Mouse (Mus musculus): Measurements from ENCODE around the gene Slc22a16.
"Not testable (repeated sequence)": the region's sequence is repeated elsewhere in the genome, so short reads cannot be mapped to it uniquely, and the experiment has no call there.

The Slc22a16 gene

DNA sequence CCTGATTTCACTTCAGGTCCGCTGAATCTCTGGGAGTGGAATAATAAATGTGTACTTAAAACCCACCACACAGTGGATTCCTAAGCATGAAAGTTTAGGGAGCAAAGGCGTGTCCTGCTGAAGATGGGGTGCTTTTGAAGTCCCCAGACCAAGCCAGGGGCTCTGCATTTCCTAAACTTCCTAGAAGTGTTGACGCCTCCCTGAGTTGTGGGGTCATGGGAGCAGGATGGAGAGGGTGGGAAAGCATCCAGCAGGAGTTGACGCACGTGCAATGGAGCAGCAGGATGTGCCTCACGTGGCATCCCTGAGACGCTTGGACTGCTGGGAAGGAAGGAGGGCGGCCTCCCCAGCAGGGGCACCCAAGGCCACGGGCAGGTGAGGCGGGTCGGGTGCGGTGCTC is at the start of gene Slc22a16:
Gene Slc22a16, plus strand, starts transcription at position 301 of the 400 bp plus-strand sequence.
- no peak for DNase-seq

DNA sequence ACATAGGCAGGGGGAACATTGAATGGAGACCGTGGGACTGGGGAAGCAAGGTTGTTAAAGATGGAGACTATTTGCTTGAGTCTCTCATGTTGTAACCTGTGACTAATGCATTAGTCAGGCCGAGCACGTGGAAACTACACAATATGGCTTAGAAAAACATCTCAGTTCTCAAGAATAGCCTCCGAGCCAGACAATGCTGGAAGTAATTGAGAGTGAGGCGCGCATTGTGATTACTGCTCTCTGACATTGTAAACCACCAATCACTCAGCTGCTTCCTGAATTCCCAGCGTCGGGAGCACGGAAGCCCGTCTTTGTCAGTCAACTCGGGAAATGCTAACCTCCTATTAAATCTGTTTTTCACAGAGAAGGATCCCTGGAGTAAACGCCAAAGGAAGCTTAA is 48.6 kb upstream of the Slc22a16 start:
- no peak for DNase-seq

DNA sequence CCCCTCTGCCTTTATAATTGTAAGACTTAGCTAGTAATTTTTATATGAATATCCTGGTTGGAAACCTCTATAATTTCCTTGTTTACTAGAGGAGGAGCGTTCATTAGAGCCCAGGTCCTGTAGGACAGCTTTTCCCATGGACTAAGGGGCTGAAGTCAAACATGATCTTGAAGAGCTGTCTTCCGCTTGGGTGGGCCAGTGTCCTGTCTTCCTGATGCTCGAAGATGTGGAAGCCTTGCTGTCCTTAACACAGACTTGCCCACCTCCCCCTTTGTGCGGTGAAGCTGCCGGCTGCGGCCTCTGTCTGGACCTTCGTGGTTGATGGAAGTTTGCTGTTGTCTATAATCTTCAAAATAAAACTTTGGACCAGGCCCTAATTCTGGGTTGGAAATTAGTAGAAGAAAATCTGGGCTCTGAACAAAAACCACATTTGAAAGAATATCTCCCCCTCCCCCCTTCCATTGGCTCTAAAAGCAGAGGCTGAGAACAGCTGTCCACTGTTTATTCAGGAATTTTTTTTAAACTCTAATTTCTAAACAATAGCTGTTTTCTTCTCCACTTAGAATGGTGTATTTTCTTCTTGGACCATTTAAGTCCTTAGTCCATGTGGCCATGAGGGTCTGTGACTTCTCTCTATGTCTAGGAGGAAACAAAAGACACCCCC is 46.7 kb upstream of the Slc22a16 start:
- no peak for DNase-seq

DNA sequence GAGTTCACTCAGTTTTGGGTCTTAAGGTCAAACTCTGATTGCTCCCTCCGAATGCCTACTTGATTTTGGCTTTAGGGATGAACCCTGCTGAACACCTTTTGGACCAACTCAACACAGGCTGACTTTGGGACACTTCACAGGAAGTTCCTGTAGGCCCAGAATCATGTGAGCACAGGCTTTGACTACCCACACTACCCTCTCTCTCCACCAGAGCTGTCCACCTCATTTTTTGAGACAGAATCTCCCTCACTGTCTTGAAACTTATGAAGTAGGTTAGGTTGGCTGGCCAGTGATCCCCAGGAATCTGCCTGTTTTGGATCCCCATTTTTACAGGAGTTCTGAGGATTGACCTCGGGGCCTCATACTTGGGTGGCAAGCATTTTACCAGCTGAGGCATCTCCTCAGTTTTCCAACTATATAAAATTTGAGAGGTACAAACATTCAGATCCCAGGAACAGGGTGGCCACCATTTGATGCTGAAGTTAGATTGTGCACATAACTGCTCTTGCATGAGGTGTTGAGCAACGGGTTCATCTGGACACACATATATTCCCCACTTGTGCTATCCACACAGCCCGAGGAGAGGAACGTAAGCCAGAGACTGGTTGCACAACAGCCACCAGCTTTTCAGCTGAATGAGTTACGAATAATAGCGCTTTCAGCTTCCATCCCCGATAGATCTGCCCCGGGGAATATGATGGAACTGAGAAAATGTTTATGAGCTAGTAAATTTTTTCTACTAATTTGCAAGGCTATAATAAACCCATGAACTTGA is 45.9 kb upstream of the Slc22a16 start:
- DNase-seq = no peak

DNA sequence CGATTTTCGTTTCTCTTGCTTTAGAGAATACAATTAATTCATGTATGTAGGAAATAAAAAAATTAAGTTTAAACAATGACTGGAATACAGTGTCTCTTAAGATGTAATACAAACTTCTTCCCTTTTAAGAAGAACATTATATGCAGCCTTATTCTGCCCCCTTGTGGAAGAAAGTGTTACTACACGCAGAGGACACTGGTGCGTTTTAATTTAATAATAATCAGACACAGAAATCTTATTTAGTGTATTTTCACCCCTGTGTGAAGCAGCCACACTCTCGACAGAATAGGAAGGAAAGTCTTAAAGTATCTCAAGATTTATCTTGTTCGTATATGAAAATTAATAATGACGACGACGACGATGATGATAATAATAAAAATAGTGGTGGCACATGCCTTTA is 45.1 kb upstream of the Slc22a16 start:
- DNase-seq = peak; percentile 80 to 81

DNA sequence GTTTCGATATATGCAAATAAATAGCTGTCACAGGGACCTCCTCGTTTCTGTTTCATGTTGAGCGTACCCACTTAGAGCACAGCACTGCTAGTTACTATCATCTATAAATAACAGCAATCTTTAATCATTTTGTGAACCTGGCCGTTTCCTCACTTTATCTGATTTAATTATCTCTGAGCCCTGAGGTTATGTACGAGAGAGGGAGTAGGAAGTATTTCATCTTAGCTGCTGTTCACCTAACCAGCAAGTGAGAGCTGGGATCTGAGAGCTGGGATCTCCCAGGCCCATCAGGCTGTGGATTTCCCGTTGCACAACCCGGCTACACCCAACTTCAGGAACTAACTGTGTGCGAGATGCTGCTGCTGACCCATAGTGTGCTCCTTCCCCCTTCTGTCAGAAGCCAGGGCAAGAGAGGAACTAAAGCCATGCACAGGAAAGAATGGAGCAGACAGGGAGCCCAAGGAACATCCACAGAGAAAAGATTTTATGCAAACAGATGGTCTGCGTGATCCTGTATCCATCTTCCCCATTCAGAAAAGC is 44.5 kb upstream of the Slc22a16 start:
- DNase-seq = no peak

DNA sequence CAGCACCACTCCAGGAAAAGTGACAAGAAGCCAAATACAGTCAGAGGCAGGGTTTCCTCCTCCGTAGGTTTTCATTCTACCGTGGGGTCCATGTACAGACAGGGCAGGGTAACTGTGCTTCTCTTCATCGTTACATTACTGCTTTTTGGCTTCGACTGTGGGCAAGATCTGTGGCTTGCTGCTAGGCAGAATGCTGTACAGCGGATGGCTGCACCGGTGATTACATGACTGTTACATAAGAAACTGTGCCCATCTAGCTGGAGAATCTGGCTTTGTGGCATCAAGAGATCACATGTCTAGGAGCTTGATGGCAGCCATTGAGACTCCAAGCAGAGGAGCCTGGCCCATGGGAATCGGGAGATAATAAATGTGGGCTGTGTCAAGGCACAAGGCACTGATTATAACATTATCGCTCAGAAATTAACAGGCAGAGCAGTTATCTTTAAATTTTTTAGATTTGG is 43.8 kb upstream of the Slc22a16 start:
- no peak for DNase-seq

DNA sequence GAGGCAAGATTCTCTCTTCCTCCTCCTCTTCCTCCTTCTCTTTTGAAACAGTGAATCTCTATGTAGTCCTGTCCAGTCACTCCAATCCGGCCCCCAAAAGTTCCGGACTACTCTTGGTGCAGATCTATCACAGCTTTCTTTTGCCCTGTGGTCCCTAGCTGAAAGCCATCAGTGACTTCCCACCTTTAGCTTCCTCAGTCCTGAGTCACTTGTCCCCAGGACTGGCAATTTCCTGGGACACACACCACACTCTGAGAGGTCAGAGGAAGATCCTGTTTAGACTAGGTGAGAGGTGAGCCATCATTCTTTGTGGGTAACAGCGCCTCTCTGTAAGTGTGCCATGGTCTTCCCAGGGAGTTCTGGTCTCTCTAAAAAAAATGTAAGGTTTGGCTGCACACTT is 43.1 kb upstream of the Slc22a16 start:
- DNase-seq = no peak

DNA sequence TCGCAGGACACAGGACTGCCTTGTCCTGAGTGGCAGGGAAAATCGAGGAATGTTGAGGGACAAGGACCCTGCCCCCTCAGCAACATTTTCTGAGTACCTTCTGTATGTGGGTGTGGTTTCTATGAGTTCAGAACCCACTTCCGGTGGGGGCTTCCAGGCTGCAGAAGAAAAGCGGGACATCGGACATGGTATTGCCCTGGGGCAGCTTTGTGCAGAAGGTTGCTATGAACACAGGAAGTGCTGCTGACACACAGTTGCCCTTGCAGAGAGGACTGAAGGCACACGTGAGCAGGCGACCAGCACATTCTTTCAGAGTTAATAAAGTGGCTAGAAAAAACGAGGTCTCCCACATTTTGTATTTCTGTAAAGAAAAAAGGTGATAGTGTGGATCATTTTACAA is 42.6 kb upstream of the Slc22a16 start:
- DNase-seq = no peak

DNA sequence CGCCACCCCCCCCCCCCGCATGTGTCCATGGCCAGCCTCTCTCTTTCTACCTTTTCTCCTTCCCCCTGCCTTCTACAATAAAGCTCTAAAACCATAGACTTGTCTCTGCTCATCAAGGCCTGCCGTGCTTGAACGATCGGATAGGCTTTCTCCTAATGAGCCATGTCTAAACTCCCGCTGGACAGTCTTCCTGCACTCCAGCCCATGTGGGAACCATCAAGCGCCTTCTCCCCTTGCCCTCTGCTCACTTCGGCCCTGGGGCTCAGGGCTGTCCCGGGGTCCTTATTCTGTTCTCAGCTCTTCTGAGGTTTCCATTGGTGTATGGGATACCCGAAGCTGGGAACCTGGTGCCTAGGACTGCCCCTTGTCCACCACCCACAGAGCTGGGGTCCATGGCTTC is 41.5 kb upstream of the Slc22a16 start:
- no peak for DNase-seq

DNA sequence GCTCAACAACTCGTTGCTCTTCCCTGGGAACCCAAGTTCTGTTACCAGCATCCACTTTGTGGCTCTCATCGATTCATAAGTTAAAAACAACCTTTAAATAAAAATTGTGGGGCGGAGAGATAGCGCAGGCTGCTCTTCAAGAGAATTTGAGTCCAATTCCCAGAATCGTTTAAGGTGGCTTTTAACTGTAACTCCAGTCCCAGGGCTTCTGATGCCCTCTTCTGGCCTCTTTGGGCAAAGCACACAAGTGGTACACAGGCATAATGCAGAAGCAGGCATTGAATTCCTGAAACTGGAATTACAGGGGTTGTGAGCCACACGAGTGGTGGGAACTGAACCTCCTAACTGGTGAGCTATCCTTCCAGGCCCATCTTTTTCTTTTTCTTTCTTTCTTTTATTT is 40.5 kb upstream of the Slc22a16 start:
- DNase-seq = peak; percentile 55 to 69

DNA sequence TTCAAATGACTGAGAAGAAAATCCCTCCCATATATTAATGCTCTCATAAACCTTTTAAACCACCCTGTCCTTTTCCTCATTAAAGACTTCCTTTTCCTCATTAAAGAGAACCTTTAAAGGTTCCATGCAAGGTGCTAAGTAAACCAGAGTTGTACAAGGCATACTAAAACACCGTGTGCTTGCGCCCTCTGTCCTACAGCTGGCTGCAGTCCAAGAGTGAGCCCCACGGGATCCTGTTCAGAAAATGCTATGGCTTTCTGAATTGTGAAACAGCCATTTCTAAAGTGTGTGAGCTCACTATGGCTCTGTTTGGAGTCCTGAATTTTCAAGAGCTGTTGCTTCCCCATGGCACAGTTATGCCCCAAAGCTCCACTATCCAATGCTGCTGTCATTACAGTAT is 39.5 kb upstream of the Slc22a16 start:
- DNase-seq = no peak

DNA sequence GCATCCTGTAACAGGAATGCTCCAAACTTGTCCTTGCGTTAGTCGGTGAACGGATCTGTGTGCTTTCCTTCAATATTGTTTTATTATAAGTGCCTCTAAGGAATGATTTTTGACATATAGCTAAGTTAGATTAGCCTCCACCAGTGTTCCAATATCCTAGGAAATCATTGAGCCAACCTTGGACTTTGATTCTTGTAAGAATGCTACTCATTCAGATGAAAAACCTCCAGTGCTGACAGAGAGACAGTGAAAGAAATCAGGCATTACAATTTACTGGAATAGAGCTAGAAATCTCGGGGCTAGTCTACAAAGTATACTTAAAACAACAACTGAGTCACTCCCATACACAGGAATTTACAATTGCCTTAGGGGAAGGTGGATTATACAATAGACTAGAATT is 37.5 kb upstream of the Slc22a16 start:
- not testable (repeated sequence) for DNase-seq

DNA sequence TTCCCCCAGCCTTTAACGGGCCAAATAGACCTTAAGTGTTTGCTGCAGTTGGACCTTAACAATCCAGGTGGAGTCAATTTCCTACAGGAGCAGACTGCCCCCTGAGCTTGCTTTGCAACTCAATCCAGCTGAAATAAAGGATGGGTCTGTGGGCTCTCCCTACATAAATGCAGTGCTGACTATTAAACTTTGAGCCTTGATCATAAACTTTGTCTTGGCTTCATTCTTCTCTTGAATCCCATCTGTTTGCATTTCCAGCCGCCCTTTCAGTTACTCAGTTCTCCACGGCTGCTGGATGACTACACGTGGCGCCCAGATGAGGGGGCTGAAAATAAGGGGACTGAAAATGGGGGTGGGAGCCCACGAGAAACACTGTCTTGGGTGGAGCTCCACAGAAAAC is 28.8 kb upstream of the Slc22a16 start:
- DNase-seq = no peak

DNA sequence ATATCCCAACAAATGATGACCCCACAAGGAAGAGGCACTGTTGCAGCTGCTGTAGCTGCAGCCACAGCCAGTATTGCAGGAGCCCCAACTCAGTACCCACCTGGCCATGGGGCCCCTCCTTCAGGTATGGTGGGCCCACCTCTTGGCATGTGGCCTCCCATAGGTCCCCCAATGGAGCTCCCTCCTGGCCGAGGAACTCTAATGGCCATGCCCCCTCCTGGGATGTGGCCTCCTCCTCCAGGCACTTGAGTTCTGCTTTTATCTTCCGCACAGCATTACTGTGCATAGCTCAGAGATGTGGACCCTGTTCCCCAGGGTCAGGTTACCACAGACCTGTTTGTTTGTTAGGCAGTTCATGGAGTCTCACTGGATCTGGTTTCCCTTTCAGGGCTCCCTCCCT is 20.8 kb upstream of the Slc22a16 start:
- DNase-seq = no peak

DNA sequence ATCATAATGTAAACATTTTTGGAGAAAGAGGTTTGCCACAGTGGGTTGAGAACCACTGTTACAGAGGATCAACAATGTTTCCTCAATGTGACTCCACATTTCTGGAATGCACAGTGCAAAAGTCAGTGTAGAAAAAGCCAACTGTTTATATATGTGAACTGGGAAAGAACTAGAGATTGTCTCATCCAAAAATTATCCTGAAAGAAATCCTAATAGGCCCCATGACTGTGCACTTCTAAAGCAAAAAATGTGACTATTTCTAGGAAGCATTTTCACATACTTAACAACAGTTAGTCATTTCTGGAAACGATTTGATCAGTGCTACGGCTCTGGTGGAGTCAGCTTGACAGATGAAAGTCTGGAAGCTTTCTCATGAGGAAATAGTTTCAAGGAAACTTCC is 18.3 kb upstream of the Slc22a16 start:
- no peak for DNase-seq

DNA sequence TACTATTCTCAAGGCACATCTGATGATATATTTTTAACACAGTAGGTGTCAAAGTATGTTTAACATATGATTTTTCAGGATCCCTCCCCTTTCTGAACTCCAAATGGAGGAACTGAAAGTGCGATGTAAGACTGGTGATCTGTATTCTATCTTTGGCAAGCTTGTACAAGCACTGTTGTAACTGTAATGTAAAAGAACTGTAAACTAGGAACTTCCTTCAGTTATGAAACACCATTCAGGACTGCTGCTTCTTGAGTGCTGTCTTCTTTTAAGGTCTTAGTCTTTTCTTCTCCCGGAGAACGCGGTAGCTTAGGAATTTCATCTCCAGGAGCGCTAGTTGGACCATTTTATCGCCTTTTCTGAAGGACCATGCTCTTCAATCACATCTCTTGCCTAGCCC is 4.4 kb upstream of the Slc22a16 start:
- DNase-seq = not testable (repeated sequence)

DNA sequence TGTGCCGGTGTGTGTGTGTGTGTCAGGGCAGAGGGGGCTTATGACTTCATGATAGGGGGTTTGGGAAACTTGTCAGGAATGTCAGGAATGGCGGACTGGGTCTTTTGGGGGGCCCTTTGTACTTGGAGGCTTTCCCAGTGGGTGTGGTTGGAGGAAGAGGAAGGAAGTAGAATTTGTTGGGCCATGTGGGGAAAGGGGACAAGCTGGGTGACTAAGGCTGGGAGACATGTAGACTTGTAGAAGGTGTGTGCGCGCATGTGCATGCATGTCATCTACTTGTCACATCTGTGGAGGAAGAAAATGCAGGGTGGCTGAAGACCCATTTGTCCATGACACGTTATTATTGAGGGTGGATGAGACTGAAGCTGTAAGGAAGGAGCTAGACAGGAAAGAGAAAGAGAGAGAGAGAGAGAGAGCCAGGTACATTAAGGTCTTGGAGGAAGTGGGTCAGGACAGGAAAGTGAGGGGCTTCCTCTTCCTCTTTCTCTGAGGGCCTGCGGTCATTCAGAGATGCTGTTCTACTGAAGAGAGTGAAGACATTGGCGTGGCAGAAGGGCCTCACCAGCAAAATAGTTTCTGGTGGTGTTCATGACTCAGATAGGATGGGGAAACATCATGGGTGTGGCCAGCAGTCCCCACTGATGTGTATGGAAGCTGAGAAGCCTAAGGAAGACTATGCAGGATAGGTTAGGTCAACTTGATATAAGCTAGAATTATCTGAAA is 5.9 kb downstream of the Slc22a16 start:
- DNase-seq = no peak

DNA sequence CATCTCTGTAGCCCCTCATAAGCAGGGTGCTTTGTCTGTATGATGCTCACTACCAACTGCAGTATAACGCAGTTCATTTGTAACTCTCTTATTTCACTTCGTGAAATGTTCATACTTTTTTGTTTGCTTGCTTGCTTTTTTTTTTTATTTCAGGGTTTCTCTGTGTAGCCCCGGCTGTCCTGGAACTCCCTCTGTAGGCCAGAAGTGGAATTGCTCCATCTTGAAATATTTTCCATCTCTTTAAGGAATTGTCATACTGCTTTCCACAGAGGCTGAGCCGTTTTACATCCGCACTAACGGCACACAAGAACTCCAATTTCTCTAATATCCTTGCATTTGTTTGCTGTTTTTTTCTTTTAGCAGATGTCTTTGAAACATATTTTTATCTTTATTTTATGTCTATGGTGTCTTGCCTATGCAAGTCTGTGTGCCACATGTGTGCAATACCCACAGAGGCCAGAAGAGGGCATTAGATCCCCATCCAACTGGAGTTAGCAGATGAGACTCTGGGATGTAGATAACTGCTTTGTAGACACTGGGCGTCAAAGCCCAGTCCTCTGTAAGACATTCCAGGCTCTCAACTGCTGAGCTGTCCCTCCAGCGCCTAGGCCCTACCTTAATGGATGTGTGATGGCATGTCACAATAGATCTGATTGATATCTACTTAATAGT is 13.6 kb downstream of the Slc22a16 start:
- peak; percentile 7 to 63 for DNase-seq

DNA sequence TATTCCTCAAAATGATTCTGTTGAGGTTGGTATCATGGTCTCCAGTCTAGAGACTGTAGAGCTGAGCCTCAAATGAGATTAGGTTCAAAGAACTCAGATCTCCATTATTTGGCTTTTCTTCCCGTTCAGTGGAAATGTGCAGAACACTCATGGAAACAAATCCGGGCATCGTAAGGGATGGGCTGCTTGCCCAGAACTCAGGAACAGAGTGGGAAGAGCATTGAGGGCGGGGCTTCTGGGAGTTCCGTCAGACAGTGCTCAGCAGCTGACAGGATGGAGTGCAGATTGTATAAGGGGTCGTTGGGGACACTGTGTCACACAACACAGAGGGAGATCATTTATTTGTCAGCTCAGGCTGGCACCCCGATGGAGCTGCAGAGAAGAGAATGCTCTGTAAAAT is 22.1 kb downstream of the Slc22a16 start:
- DNase-seq = peak; percentile 21 to 38

DNA sequence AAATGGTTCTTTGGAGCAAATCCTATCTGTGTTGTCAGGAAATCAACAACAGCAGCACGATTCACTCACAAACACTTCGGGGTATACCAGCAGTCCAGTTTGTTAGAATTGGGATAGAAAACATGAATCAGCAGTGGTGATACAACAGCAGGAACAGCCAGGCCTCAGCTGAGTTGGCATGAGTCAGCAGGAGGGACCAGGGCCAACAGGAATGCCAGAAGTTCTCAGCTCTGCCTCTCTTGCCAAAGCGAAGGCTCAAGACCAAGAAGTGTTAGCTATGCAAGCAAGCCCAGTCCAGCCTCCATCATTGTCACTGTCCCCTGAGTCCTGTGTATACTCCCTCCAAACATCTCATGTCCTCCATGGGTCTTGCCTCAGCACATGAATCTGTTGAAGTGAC is 27.0 kb downstream of the Slc22a16 start:
- DNase-seq = peak; percentile 19 to 29

DNA sequence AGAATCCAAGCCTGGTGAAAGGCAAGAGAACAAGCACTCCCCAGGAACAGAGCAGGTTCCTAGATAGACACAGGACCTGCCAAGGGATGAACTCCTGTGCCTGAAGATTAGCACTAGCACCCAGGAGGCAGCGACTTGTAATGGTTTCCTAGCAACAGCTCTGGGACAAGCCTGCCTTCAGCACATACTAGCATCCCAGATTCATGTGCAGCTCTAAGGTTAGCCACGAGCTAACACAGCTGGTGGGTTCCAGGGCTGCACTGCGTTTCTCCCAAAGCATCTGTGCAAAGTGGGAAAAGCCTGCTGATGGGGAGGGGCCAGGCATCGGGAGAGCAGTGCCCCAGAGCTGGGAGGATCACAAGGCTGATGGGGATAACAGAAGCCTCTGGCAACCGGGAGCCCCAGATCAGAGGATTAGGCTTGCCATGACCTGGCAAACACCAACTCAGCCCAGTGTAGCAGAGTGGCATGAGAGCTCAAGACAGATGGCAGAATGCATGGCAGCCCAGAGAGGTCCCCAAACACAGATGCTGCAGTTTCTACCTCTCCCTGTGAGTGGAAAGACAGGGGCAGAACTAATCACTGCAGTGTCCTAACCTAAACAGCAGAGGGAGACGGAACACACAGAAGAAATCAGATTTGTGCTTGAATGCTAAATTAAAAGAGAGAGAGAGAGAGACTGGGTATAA is 34.7 kb downstream of the Slc22a16 start:
- DNase-seq = peak; percentile 43 to 45
